Mouse (Mus musculus) right cerebral cortex, postnatal 14 days (tissue): ENCODE data around the gene Sytl1.

Experiments
- DNase-seq: peaks from one replicate; pipeline ENCODE4 v3.0.0; 2022

Sytl1 gene

DNA sequence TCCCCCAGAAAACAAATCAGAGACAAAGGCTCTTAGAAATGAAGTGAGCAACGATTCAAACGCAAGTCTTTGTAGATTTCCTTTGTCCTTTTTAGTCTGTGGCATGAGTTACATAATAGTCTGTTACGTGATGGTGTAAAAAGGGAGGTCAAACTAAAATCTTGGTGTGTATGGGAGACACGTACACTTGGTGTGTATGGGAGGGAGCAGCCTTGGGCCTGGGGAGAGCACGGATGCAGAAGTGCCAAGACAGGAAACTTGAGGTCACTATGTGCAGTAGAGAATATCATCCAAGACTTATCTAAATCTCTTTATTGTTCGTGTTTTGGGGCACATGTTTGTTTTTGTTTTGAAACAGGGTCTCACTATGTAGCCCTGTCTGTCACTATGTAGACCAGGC is 15.2 kb upstream of the Sytl1 start:
- no peak for DNase-seq

DNA sequence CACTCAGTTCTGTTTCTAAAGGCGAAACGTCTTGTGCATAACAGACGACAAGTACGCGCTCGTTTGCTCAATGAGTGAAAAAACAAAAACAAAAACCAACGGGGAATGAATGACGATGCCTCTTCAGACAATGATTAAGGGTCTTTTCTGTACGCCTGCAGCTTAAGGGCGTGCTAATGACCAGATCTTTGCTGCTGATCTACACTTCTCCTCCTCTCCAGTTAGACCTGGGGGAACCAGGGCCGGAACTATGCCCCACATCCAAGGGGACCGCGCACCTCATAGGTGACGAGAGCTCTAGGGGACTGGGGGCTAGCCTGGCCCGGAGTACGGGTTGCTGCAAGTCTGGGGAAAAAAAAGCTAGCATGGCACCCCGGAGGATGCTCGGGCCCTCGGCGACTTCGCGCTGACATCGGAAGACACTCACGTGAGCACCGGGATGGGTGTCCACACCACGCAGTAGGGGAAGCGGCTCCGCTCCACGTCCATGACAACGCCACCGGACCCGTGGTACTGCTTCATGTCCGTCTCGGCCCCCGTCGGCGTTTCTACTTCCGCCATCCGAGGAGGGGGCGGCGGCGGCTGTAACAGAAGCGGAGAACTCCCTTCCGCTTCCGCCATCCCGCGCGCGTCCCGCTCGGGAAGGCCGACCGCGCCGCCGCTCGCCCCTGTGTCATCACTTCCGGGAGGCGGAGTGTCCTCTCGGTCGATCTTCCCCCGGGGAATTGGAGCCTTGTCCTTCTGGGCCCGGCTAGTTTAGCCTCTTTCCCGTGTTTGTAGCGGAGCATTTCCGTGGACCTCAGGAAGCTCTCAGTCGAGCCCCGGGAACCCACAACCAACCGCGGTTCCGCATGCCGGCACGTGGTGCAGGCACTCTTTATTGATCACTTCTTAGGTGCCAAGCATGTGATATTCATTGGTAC is 14.5 kb upstream of the Sytl1 start, which contains the start of gene Tmem222:
TSS of gene Tmem222 (minus strand) at position 689 of the 923 bp plus-strand sequence.
- peak; percentile 93 for DNase-seq

DNA sequence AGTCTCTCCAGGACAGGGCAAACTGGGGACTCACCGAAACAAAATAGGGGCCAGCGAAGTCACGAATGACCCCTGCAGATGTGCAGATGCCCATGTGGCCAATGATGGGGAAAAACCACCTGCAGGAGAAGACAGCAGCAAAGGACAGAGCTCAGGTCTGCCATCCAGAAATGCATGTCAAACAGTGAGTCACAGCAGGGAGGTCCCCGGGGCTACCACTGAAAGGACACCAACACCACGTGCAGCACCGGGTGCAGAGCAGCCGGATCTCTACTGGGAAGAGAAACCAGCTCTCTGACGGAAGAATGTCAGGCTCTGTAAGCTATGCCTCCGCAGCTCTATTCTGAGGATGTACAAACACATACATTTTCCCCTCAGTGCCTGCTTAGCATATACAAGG is 8.0 kb upstream of the Sytl1 start:
- no peak for DNase-seq

DNA sequence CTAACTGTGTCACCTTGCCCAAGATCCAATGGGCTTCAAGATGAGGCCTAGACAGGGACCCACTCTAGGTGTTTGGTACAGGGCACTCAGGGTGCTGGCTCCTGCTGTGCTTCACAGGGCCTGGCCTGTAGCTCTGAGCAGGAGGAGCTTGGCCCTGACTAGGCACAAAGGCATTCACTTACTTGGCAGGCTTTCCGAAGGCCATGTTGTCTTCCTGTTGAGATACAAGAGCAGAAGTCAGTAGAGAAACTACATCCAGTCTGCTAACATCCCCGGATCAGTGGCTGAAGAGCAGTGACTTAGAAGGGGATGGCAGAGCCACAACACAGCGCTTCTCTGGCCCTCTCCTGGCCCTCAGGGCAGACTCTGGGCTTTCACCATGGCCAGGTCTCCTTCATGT is 6.7 kb upstream of the Sytl1 start:
- DNase-seq = no peak

DNA sequence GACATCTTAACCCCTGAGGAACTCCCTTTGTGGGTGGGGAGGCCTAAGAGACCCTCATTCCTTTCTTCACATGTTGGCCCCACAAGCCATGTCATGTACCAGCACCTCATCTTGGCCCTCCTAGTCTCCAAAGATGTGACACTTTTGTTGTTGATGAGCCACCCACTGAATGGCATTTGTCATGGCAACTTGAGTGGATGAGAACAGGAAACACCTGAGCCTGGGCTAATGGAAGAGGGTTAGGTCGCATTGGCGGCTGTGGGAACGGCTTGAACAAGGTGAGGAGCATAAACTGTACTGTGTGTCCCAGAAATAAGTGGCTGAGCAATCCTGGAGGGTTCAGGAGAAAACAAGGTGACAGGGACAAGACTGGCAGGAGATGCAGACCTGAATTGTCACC is 6.0 kb upstream of the Sytl1 start:
- no peak for DNase-seq

DNA sequence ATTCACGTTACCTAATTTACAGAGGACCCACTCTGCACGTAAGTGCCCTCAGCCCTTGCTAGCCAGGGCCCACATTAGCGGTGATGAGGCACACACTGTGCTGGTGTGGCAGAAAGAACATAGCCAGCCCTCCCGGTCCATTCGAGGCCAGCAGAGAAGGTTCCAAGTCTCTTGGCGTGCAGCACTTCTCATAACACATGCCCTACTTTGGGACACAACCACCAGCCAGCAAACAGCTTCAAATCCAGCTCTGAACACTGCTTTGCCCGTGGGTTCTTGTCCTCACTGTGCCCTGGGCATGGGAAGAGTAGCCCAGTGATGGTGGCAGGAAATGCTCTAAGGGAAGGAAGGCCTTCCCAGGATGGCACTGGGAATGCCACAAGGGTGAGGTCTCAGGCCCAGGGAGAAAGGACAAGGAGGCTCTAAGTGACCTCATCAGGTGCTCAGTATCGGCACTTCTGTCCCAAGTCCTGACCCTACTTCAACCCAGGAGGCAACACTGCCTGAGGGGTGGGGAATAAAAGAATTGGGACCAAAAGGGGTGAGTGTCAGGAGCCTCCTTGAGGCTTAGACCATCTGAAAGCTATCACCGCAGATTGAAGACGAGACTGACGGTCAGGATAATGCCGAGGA is 3.5 kb upstream of the Sytl1 start:
- no peak for DNase-seq

DNA sequence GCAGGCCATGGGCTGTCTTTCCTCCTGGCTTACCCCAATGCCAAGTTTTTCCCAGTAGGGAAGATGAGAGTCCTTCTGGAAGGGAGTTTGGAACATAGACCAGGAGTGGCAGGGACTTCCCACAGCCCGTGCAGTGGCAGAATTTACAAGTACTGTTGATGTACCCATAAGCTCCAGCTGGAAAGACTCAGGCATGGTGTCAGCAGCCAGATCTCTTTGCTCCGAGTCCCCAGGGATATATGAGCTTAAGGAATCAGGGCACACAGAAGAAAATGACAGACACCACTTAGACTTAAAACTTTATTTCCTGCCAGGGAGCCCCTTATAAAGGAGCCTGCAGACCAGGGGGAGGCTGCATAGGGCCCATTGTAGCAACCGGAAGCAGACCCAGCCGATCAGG is 2.8 kb upstream of the Sytl1 start:
- no peak for DNase-seq

DNA sequence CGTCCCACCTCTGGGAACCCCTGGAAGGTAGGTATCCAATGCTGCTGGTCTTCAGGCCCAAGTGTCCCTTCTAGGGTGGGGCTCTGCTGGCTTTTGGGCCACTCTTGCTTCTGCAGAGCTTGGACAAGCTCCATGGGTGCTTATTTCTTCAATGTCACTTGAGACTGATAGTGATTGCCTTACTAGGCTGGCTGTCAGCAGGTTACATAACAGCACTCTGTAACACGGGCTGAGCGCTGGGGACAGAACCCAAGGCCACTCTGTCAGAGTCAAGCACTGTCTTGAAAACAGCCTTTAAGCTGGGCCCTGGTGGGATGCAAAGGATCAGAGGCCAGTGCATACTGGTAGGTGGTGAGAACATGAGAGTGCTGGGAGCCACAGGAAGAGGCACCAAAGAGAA is 2.4 kb upstream of the Sytl1 start:
- DNase-seq = no peak

DNA sequence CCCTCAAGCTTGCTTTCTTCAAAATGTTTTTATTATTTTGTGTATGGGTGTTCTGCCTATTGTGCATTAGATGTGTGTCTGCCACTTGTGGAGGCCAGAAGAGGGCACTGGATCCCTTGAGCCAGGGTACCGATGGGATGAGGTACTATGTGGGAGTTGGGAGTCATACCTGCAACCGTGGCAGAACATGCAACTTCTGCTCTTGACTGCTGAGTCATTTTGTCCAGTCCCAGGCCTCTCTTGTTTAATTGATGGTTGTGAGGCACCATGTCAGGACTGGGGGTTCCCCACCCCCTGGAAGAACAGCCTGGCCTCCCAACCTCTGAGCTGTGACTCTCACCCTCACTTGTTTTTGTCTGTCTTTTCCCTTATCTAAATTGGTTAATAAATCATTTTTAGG is 1.6 kb upstream of the Sytl1 start:
- DNase-seq = no peak

DNA sequence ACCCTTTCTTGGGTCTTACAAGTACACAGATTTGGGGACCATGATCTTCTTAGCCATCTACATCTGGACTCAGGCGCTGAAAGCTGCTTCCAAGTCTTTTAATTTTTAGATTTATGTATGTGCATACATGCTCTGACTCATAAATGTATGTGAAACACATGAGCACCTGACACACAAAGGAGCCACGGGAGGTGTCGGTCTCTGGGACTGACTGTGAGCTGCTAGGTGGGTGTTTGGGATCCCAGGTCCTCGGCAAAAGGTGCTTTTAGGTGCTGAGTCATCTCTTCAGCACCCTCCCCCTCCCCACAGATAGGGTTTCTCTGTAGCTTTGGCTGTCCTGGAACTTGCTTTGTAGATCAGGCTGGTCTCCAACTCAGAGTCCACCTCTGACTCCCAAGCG is 843 bp upstream of the Sytl1 start:
- DNase-seq = no peak

DNA sequence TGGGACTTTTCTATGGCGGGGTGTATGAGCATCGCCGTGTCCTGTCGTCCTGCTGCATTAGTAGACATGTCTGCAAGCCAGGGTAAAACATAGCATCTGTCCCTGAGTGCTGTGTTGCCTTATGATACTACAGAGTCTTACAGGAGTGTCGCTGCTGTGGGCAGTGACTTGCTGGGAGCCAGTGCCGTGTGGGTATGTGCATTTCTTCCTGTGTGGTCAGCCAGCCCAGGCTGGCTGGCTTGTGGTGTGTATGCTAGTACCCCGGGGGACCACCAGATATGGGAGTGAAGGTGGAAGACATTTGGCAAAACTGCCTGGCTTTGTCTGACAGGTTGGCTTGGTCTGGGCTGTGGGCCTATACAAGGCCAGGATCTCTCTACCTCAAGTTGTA is 543 bp downstream of the Sytl1 start:
- DNase-seq = no peak

DNA sequence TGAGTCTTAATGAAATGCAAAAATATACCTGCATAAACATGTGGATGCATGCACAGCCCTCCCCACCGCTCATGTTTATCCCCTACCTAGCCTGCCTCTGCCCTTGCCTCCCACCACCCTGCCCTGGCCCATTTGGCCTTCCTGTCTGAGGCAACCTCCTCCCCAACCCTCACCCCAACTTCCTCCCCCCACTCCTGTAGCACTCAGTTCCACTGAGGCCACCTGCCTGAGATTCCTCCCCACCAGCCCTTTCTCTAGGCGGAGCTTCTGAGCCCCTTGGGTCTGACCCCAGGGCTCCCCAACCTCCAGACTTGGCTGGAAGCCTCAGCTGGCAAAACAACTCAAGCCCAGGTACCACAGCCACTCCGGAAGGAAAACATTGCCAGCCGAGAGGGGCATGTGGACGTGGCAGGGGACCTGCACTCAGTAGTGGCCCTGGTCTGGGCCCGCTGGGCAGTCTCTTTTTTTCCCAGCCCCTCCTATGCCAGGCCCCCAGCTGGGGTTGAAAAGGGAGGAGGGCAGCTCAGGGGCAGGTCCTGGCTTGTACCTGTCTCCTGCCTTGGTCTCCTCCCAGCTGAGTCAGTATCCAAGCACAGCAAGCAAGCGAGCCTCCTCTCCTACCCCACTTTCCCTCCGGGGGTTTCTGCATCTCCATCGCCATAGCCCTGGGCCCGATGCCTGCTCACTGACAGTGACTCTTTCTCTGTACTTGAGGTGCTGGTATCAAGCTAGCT is 1.1 kb downstream of the Sytl1 start:
- no peak for DNase-seq

DNA sequence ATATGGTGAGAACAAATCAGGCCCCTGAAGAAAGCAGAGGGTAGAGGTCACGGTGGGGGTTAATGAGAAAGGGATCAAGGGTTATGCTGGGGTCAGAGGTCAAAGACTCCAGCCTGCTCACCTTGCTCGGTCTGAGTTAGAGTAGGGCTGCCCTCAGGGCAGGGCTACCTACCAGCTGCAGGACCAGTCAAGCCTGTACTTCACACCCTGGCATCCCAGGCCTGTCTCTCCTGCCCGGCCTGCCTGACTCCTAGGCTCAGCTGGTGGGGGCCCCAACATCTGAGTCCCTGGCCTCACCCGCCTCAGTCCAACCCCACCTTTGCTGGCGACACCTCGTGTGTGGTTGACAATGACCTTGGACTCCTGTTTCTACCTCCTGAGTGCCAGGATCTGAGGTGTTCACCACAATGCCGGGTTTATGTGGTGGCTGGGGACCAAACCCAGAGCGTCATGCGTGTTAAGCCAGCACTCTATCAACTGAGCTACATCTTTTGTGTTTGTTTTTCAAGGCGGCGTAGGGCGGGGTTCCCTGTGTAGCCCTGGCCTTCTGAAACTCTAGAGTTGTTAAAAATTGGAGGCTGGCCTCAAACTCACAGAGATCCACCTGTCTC is 5.0 kb downstream of the Sytl1 start:
- no peak for DNase-seq

DNA sequence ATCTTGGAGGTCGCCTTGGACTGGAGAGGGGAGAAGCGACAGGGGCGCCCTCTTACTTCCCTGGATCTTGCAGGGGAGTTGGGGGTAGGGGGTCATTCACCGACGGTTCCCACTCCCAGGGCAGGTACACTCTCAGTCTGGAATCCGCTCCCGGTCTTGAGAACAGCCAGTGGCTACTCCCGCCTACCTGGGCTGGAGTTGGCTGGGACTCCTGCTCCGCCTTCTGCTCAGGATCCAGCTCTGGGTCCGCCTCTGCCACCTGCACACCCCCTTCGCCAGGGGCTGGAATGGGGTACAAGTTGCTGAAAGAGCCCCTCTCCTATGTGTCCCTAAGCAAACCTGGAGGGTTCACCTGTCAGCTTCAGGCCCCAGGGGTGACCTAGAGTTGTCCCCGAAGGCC is 5.7 kb downstream of the Sytl1 start:
- DNase-seq = no peak

DNA sequence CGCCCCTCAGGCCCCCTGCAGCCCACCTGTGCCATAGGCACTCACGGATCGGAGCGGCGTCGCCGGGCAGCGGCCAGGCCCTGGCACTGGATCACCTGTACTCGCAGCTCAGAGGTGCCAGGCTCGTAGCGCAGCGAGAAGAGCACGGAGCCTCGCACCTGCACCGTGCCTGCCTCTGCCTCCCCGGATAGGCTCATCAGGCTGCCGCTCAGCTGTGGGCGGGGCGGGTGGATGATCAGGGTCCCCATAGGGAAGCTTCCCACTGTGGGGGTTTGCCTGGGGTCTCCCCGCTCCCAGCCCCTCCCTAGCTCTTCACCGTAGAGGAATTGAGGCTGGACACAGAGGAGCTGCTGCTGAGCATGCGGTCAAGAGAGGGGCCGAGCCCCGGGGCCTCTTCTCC is 6.1 kb downstream of the Sytl1 start:
- DNase-seq = no peak

DNA sequence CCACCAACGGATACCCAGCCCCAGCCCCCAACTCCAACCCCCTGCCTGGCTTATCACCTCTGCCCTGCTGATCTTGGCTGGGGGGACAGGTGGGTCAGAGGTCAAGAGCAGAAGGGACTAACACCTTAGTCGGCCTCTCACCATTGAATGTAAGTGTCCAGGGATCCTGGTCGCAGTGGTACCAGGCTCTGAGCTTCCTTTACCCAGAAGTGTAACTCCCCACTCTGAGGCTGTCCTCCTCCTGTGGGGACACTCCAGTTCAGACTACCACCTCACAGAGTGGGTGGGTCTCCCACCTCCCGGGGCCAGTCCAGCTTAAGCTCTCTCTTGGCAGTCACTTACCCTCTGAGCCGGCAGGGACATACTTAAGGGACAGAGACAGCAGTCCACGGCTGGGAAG is 7.5 kb downstream of the Sytl1 start:
- DNase-seq = no peak

DNA sequence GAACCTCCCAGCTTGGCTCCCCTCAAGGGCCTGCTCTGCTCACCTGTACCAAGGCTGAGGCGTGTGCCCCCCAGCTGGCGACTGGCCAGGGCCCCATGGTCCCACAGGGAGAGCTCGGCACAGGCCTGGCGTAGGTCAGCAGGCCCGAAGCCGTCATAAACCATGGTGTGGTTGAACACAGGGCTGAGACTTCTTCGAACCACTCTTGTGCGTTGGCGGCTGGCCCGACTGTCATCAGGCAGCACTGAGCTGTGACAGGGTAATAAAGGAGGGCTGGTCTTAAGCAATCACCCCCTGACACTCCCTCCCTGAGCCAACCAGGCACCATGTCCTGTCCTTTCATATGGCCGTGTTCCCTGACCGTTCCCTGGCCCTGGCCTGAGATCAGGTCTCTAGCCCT is 9.5 kb downstream of the Sytl1 start:
- no peak for DNase-seq

DNA sequence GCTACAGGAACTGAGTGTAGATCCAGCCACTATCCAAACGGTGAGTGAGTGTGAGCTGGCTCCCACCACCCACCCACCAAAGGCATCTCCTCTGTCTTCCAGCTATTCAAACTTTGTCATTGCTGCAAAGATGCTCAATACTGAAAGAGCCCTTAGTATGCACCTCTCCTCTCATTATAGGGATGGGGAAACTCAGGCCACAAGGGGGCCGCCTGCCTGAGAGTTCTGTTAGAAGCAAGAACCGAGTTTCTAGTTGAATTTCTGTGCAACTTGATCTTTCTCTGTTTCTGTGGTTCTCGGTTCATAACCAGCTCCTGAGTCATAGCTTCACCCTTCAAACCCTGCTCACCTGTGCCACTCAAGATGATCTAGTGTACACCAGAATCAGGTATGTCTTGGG is 10.8 kb downstream of the Sytl1 start:
- no peak for DNase-seq

DNA sequence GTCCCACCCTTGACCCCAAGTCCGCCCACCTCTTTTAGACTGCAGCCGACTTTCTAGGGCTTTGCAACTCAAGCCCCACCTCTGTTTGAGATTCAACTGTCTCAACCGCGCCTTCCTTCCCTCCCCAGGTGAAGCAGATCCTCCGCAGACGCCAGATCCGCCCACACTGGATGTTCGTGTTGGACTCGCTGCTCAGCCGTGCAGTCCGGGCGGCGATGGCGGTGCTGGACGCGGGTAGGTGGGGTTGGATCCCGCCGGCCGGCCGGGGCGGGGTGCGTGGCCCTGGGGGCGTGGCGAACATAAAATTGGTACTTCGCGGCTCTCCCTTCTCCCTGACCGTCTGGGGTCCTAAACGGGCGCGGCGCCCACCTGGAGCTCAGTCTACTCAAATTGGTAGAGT is 11.7 kb downstream of the Sytl1 start:
- DNase-seq = no peak

DNA sequence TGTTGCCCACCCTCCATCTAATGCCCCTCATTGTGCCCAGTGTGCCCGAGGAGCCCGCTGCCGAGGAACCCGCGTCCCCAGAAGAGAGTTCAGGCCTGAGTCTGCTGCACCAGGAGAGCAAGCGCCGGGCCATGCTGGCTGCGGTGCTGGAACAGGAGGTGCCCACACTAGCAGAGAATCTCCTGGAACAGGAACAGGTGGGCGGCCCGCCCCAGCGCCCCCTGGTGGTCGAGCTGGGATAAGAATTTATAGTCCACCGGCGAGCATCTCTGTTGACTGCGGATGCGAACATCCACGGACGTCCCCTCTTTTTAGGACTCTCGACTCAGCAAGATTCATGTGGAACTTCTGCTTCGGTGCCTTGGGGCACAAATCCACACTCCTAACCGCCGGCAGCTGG is 12.3 kb downstream of the Sytl1 start:
- DNase-seq = peak; percentile 82

DNA sequence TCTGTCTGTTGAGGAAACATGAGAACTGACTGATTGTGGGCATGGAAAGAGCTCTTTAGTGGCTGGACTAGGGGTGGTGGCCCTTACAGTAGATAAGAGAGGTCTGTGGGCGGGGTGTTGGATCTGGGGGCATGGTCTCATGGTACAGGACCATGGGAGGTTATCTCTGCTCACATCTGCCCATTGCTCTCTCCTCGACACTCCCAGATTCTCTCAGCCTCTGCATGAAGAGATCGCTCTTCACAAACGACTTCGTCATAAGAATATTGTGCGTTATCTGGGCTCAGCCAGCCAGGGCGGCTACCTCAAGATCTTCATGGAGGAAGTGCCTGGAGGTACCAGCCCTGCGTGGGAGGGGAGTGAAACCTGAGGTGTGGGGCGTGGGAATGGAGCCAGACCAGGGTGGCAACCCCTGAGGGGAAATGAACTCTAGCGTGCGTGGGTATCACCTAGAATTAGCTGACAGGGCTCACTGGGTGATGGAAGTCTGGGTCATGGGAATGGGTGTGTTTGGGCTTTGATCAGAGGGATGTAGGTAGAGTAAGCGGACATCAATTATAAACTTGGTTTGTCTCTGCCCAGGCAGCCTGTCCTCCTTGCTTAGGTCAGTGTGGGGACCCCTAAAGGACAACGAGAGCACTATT is 15.0 kb downstream of the Sytl1 start:
- no peak for DNase-seq

DNA sequence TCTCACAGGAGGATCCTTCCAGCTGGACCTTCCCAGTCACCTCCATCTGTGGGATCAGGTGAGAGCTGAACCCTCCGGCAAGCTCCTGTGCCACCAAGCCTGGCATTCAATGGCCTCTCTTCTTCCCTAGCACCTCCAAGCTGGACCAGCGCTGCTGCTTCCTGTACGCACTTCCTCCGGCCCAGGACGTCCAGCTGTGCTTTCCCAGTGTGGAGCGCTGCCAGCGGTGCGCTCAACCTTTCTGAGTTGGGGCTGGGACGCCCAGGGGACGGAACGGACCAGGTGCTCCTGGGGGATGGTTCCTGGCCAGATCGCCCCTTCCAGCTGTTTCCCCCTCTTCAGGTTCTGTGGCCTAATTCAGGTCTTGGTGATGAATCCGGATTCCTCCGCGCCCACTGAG is 15.8 kb downstream of the Sytl1 start:
- no peak for DNase-seq

DNA sequence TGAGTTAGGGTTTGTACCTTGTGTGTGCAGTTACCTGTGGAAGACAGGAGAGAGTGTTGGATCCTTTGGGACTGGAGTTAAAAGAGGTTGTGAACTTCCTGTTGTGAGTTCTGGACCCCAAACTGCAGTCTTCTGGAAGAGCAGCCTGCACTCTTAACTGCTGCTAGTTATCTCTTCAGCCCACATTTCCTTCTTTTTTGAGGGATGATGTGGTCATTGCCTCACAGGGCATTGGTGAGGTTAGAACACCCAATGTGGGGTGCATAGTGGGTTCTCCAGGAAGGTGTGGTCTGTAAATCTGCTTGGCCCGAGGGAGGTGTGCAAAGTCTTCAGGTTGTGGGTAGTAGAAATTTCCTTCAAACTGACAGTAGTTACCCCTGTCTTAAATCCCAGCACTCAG is 18.6 kb downstream of the Sytl1 start:
- no peak for DNase-seq
